Mouse (Mus musculus): ENCODE data around the gene Tctn3. TPM values are rescaled to one million over a fixed set of nuclear protein-coding genes. Genes with fewer than 3 reads are reported as not detected.
A peak's percentile ranks its signal among the peaks of the same experiment; 100 is the strongest.

The Tctn3 gene
- polyA plus RNA-seq, 1 experiment from 2014 or later, result 8.9 TPM

- Histone ChIP-seq H3K9me3 (replicated peaks; ENCODE audit: control insufficient read depth, low read length) (no peaks in the 10 kb centered on the region), H3K27ac (ENCODE audit: low read length) (no peak overlapping the region), H3K36me3 (ENCODE audit: control insufficient read depth, insufficient read depth) (peaks cover 45% of the 10 kb centered on the region), H3K4me1 (ENCODE audit: control insufficient read depth, insufficient read depth, low read length) (no peaks in the 10 kb centered on the region; the same call in 1 of the 2 replicates), H3K4me2 (ENCODE audit: low read depth, low read length) (no peak overlapping the region), H3K9ac (ENCODE audit: low read length) (no peak overlapping the region), H3K4me3 (ENCODE audit: low read length) (no peak overlapping the region), H3K27me3 (ENCODE audit: control insufficient read depth, insufficient read depth, low read length) (no peaks in the 10 kb centered on the region)
- 93% methylated on average over 8 of the region's 8 CpGs for WGBS
- no peak for ATAC-seq (replicated peaks; ENCODE audit: extremely low read depth, insufficient read depth, low FRiP score)
These were observed 56.9 kb downstream of the Tctn3 start for GRCm38 (mm10) chr19:40555136-40555535.

GRCm38 (mm10) chr19:40554343-40554742 lies 57.7 kb downstream of the Tctn3 start:
- Histone ChIP-seq H3K4me3 (ENCODE audit: low read length) (no peak overlapping the region), H3K27ac (ENCODE audit: low read length) (no peak overlapping the region), H3K36me3 (ENCODE audit: control insufficient read depth, insufficient read depth) (peaks cover 45% of the 10 kb centered on the region), H3K9me3 (replicated peaks; ENCODE audit: control insufficient read depth, low read length) (no peaks in the 10 kb centered on the region), H3K9ac (ENCODE audit: low read length) (no peak overlapping the region), H3K4me2 (ENCODE audit: low read depth, low read length) (no peak overlapping the region), H3K4me1 (ENCODE audit: control insufficient read depth, insufficient read depth, low read length) (peaks cover 7% of the 10 kb centered on the region), H3K27me3 (ENCODE audit: control insufficient read depth, insufficient read depth, low read length) (no peaks in the 10 kb centered on the region)
- ATAC-seq (replicated peaks; ENCODE audit: extremely low read depth, insufficient read depth, low FRiP score), result no peak
- WGBS, result 78% methylated on average over 11 of the region's 11 CpGs

- Histone ChIP-seq H3K9me3 (replicated peaks; ENCODE audit: control insufficient read depth, low read length) (no peaks in the 10 kb centered on the region), H3K4me1 (ENCODE audit: control insufficient read depth, insufficient read depth, low read length) (peaks cover 12% of the 10 kb centered on the region), H3K4me2 (ENCODE audit: low read depth, low read length) (no peak overlapping the region), H3K9ac (ENCODE audit: low read length) (no peak overlapping the region), H3K36me3 (ENCODE audit: control insufficient read depth, insufficient read depth) (peaks cover 45% of the 10 kb centered on the region), H3K27ac (ENCODE audit: low read length) (no peak overlapping the region), H3K4me3 (ENCODE audit: low read length) (no peak overlapping the region), H3K27me3 (ENCODE audit: control insufficient read depth, insufficient read depth, low read length) (no peaks in the 10 kb centered on the region)
- ATAC-seq (replicated peaks; ENCODE audit: extremely low read depth, insufficient read depth, low FRiP score), result no peak
- 62% methylated on average over 6 of the region's 6 CpGs for WGBS
These were observed 58.2 kb downstream of the Tctn3 start for GRCm38 (mm10) chr19:40553849-40554248.

GRCm38 (mm10) chr19:40553014-40553789 lies 58.8 kb downstream of the Tctn3 start:
- ATAC-seq (replicated peaks; ENCODE audit: extremely low read depth, insufficient read depth, low FRiP score), result no peak
- peaks cover 17% of the 10 kb centered on the region for H3K4me1 ChIP-seq (ENCODE audit: control insufficient read depth, insufficient read depth, low read length)
- no peaks in the 10 kb centered on the region for H3K9me3 ChIP-seq (replicated peaks; ENCODE audit: control insufficient read depth, low read length)
- no peak overlapping the region for H3K4me3 ChIP-seq (ENCODE audit: low read length)
- H3K27me3 ChIP-seq (ENCODE audit: control insufficient read depth, insufficient read depth, low read length), result no peaks in the 10 kb centered on the region
- no peak overlapping the region for H3K9ac ChIP-seq (ENCODE audit: low read length)
- H3K36me3 ChIP-seq (ENCODE audit: control insufficient read depth, insufficient read depth), result peaks cover 45% of the 10 kb centered on the region
- 87% methylated on average over 14 of the region's 14 CpGs for WGBS
- no peak overlapping the region for H3K27ac ChIP-seq (ENCODE audit: low read length)
- no peak overlapping the region for H3K4me2 ChIP-seq (ENCODE audit: low read depth, low read length)

GRCm38 (mm10) chr19:40549516-40550135 lies 62.4 kb downstream of the Tctn3 start:
- peaks cover 26% of the 10 kb centered on the region for H3K36me3 ChIP-seq (ENCODE audit: control insufficient read depth, insufficient read depth)
- ATAC-seq (replicated peaks; ENCODE audit: extremely low read depth, insufficient read depth, low FRiP score), result peak; percentile 50; the same call in 1 of the 2 replicates
- peak overlapping the region; percentile 49; the same call in 1 of the 2 replicates for H3K9ac ChIP-seq (ENCODE audit: low read length)
- H3K4me1 ChIP-seq (ENCODE audit: control insufficient read depth, insufficient read depth, low read length), result peaks cover 17% of the 10 kb centered on the region
- H3K27me3 ChIP-seq (ENCODE audit: control insufficient read depth, insufficient read depth, low read length), result no peaks in the 10 kb centered on the region
- no peaks in the 10 kb centered on the region for H3K9me3 ChIP-seq (replicated peaks; ENCODE audit: control insufficient read depth, low read length)
- no peak overlapping the region for H3K4me3 ChIP-seq (ENCODE audit: low read length)
- peak overlapping the region; percentile 32 for H3K4me2 ChIP-seq (ENCODE audit: low read depth, low read length)
- WGBS, result 57% methylated on average over 6 of the region's 6 CpGs
- H3K27ac ChIP-seq (ENCODE audit: low read length), result peak overlapping the region; percentile 89

GRCm38 (mm10) chr19:40548796-40549515 lies 63.1 kb downstream of the Tctn3 start:
- peak overlapping the region; percentile 32 for H3K4me2 ChIP-seq (ENCODE audit: low read depth, low read length)

GRCm38 (mm10) chr19:40548386-40548785 lies 63.6 kb downstream of the Tctn3 start:
- Histone ChIP-seq H3K9me3 (replicated peaks; ENCODE audit: control insufficient read depth, low read length) (no peaks in the 10 kb centered on the region), H3K4me2 (ENCODE audit: low read depth, low read length) (no peak overlapping the region), H3K36me3 (ENCODE audit: control insufficient read depth, insufficient read depth) (peaks cover 14% of the 10 kb centered on the region), H3K27ac (ENCODE audit: low read length) (peak overlapping the region; percentile 89), H3K4me1 (ENCODE audit: control insufficient read depth, insufficient read depth, low read length) (peaks cover 17% of the 10 kb centered on the region), H3K27me3 (ENCODE audit: control insufficient read depth, insufficient read depth, low read length) (no peaks in the 10 kb centered on the region), H3K4me3 (ENCODE audit: low read length) (no peak overlapping the region), H3K9ac (ENCODE audit: low read length) (no peak overlapping the region)
- no peak for ATAC-seq (replicated peaks; ENCODE audit: extremely low read depth, insufficient read depth, low FRiP score)
- WGBS, result 92% methylated on average over 6 of the region's 6 CpGs

More at GRCm38 (mm10) chr19:40548796-40549515, 63.1 kb downstream of the Tctn3 start:
- Histone ChIP-seq H3K4me3 (ENCODE audit: low read length) (no peak overlapping the region), H3K36me3 (ENCODE audit: control insufficient read depth, insufficient read depth) (peaks cover 20% of the 10 kb centered on the region), H3K4me1 (ENCODE audit: control insufficient read depth, insufficient read depth, low read length) (peaks cover 17% of the 10 kb centered on the region), H3K27me3 (ENCODE audit: control insufficient read depth, insufficient read depth, low read length) (no peaks in the 10 kb centered on the region), H3K9ac (ENCODE audit: low read length) (peak overlapping the region; percentile 49; the same call in 1 of the 2 replicates), H3K27ac (ENCODE audit: low read length) (peak overlapping the region; percentile 89), H3K9me3 (replicated peaks; ENCODE audit: control insufficient read depth, low read length) (no peaks in the 10 kb centered on the region)
- ATAC-seq (replicated peaks; ENCODE audit: extremely low read depth, insufficient read depth, low FRiP score), result peak; percentile 39
- WGBS, result 31% methylated on average over 5 of the region's 5 CpGs

Data from heart, embryonic 16.5 days (tissue).